Mouse (Mus musculus): ENCODE results near the gene Nr2e1. TPM values are rescaled to one million over a fixed set of nuclear protein-coding genes. Genes with fewer than 3 reads are reported as not detected.

Gene Nr2e1
- not detected in 2 replicates for polyA plus RNA-seq (2012; rRNA removed)

DNA sequence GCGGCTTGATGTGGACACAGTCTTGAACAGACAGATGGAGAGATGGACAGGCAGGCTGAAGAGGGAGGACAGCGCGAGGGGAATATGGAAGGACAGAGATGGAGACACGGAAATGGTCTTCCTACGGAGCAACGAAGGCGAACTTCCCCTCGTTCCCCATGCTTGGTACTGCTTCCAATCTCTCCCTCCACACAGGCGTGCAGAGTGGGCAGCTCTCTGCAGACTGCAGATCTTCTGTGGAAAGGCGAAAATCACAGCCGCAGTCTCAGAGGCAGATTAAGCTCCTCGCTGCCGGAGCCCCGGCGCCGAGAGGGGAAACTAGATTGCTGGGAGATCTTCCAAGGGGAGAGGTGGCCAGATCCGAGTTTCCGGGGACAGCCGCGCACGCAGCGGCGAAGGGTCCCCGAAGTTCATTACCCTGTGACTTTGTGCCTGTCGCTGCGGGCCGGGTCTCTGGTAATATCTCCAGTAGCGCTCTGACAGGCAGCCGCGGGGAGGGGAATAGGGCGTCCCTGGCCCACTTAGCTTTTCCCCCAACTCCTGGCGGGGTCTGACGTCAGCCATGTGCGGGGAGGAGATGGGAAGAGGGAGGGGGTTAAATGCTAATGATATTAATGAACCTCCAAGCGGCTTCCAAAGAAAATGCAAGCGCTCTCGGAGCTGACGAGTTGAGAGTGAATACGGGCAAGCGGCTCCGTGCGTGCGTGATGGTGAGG is at the start of gene Nr2e1, which contains the start of gene Ostm1:
Gene Nr2e1, minus strand, starts transcription at position 476 of the 716 bp plus-strand sequence.
Gene Ostm1, plus strand, starts transcription at position 666 of the 716 bp plus-strand sequence.
- DNase-seq (ENCODE audit: low spot score), result no peak

DNA sequence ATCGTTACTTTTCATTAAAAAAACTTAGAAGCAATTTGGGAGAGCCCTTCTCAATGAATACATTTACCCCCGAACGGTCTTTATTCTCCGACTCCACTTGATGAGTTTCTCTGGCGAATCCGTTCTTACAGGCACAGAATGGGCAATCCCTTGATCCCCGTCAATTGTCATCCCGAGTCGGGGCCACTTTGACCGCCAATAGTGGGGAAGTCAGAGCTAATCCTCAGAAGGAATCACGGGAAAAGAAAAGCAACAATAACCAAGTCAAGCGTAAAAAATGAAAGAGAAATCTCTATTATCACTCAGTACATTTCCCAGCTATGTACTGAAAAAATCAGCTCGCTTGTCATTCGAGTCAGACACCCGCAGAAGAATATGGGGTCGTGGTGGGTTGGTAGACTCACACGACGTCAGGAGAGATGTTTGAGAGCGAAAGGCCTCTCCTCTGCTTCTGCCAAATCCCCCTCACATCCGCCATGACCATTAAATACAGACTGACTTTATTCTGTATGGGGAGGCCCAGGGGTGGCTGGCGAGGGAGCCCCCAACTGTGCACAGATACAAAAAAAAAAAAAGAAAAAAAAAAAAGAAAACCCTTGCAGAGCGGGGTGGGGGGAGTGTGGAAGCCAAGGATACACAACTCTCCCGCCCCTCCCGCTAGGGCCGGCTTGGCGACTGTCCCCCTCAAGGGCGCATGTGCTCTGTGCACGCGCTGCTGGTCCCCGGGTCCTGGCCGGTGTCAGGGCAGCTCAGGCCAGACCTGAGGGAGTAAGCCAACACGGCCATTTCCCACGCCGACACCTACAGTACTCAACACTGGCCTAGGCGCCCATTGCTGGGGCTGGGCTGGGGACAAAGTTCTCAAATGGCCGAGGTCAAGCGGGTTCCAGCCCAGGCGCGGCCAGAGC is 49.3 kb upstream of the Nr2e1 start:
- no peak for DNase-seq (ENCODE audit: low spot score)

DNA sequence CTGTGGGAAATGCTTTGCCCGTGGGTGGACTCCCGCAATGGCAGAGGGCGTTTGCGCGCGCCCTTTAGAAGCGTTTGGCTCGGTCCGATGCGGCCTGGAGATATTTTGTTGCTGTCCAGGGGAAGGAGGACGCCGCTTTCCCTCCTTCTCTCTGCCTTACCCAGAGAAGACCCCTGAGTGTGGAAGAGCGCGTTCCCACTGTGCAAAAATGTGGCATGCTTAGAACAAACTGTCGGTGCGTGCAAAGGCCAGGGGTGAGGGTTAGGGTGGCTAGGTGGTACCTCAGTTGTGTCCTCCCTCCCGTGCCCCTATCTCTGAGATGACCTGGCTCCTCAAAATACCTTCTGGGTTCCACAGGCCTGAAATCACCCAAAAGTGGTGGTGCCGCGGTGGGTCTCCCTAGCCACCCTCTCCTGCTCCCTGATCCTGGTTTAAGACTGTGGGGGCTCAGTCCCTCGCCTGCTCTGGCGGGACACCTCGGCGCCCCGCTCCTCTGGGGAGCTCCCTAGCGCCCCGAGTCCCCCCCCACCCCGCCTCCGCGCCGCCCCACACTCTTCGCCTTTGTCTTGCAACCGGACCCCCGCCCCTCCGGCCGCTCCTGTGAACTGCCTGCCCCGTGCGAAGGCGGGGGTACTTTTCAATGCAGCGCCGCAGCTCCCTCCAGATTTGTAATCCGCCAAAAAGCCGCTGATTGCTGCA is 48.5 kb upstream of the Nr2e1 start:
- no peak for DNase-seq (ENCODE audit: low spot score)

DNA sequence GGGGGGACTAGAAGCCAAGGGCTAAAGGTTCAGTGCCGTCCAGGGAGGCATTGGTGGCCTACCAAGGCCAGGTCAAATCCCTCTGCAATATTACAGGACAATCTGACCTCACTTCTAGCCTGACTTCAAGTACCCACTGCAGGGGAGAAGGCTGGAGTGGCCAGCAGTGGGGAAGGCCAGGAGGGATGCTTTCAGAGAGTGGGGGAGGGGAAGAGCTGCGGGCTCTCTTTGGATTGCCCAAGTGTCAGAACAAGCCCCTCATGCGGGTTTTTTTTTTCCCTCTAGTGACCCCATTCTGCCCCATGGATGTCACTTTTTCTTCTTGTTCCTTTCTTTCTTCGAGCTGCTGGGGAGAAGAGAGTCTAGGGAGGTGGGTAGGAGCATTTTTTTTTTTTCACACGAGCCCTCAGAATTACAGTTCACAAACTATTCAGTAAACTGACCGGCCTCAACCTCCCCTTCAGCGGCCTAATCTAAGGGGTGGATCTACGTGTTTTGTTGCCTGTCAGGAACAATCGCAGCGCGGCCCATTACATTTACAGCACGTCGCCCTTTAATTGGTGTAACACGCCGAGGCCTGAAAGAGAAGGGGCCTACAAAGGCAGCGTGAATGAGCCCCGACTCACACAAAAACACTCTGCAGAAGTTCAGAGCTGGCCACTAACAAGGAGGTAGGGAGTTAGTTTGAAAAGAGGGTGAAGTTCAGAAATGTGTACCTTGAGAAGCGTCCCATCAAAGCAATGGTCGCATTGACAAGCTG is 47.3 kb upstream of the Nr2e1 start:
- DNase-seq (ENCODE audit: low spot score), result no peak

DNA sequence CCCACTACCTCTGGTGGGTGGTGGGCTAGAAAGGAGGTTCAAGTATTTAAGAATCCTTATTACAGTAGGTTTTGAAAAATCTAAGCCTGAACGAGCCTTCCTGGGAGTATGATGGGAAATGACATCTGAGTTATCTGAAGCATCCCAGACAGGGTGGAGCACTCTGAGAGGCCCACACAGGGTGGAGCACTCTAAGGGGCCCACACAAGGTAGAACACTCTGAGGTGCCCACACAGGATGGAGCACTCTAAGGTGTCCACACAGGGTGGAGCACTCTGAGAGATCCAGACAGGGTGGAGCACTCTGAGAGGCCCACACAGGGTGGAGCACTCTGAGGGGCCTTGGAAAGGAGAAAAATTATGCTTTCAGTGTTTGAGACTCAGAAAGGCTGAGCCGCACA is 42.5 kb upstream of the Nr2e1 start:
- no peak for DNase-seq (ENCODE audit: low spot score)

DNA sequence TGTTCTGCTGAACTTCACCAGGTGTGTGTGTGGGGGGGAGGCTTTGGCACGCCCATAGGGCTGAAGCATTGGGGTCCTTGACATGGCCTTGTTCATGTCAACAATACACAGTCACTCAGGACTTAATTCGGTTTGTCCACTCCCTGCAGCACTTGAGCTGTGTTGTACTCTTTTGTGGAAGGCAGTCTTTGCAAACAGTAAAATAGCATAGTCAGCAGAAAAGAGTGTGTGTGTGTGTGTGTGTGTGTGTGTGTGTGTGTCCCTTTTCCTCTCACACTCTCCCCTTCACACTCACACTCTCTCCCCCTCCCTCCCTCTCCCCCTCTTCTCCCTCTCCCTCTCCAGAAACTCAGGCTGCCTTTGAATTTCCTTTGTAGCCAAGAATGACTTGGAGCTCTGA is 34.9 kb upstream of the Nr2e1 start:
- DNase-seq (ENCODE audit: low spot score), result no peak

DNA sequence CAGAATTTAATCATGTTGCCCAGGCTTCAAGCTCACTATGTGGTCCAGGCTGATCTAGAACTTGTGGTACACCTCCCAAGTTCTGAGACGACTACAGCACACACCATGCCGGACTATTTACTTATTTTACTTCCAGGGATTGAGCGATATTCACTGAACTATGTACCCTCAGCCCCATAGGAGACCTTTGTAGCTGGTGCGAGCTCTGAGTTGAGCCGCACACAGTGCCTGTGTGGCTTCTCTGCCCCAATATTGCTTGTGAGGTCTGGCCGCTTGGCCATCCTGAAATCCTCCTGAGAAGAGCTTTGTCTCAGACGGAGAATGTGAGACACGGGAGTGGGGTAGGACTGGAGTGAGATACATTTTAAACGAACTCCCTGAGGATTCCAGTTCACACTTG is 31.3 kb upstream of the Nr2e1 start:
- DNase-seq (ENCODE audit: low spot score), result no peak

DNA sequence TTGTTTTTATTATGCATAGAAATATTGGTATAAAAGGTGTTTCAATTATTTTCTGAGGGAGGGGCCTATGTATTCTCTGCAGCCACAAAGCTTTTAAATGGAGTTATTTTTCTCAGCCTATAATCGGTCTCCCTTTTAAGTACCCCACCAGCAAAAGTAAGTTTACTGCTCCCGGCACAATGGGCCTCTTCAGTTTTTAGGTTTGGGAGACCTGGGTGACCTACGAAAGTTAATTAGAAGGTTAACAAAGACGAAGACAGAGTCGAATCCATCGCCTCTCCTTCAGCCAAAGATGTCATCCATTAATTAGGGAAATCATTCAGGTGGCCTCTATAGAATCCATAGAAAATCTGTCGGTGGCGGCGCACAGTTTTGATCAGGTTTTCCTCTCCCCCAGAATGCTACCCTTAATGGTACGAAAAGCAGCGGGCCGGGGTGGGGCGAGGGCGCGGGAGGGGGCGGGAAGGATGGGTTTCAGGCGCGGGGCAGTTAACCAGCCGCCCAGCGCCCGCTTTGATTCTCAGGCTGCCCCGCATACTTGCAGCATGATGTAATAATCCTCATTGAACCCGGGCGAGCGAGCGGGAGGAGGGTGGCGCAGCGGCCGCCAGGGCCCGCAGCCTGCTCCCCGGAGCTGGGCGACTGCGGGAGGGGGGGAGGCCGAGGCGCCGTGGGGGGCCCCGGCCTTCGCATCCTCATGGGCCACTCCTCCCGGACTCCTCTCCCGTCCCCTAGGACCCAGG is 30.4 kb upstream of the Nr2e1 start:
- DNase-seq (ENCODE audit: low spot score), result no peak

DNA sequence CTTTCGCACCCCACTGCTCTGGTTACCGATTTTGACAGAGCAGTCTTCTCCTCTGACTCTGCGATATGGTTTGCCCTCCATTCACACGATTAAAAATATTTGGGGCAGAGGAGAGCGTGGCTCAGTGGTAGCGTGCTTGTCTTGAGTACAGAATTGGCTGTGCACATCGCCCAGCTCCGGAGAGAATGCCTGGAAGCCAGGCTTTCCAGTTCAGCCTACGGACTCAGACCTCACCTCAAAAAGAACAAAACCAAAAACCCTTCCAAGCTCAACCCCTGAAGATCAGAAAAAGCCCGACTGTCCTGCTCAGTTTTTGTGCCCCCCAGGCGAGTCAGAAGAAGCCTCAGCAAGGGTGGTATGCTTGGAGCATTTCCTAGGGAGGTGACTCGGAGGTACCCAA is 29.6 kb upstream of the Nr2e1 start:
- DNase-seq (ENCODE audit: low spot score), result no peak

DNA sequence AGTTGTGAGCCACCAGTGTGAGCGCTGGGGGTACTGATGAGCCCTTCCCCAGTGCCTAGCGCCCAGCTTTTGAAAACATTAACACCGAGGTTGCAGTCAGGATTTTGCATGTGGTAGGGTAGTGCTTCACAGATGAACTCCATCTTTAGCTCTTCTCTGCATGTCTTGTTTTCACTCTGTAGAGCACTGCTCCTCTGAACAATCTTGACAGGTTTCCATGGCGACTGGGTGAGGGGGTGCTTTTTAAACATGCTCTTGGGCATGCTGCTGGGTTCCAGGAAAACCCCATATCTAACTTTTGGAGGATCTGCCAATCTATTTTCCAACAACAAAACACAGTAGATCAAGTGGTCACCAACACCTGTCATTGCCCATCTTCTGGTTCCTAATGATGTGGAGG is 23.3 kb upstream of the Nr2e1 start:
- DNase-seq (ENCODE audit: low spot score), result no peak

DNA sequence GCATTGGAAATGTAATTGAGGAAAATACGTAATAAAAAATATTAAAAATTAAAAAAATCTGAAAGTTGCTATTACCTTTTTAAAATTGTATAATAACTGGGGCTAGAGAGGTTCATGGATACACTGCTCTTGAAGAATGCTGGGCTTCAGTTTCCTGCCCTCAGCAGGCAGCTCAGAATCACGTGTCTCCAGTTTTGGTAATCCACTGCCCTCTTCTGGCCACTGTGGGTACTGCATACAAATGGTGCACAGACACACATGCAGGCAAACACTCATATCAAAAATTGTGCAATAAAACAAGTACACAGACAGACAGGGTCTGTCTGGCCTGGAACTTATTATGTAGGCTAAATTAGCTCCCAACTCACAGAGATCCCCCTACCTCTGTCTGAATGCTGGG is 21.4 kb upstream of the Nr2e1 start:
- DNase-seq (ENCODE audit: low spot score), result no peak

DNA sequence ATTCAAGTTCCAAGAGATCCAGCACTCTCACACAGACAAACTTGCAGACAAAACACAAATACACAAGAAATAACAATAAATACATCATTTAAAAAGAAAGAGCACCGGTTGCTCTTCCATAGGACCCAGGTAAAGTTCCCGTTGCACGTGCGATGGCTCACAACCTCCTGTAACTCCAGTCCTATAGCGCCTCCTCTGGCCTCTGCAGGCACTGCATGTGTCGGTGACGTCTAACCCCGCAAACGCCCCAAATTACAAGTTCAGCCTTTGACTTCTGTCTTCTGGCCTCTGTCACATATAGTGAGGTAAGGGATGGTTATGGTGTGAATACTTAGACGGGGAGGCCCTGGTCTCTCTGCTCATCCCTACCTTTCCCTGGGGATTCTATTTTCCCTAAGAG is 18.1 kb upstream of the Nr2e1 start:
- DNase-seq (ENCODE audit: low spot score), result no peak

DNA sequence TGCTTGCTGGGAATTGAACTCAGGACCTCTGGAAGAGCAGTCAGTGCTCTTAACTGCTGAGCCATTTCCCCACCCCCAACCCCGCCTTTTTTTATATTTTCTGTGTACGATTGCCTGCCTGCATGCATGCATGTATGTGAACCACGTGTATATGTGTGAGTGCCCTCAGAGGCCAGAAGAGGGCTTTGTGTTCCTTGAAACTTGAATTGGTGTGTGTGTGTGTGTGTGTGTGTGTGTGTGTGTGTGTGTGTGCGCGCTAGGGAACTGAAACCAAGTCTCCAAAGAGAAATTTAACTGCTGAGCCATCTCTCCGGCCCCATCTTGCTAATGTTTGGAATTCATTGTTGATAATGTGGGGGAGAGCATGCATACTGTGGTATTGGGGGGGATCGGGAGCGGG is 15.2 kb upstream of the Nr2e1 start:
- DNase-seq (ENCODE audit: low spot score), result no peak

DNA sequence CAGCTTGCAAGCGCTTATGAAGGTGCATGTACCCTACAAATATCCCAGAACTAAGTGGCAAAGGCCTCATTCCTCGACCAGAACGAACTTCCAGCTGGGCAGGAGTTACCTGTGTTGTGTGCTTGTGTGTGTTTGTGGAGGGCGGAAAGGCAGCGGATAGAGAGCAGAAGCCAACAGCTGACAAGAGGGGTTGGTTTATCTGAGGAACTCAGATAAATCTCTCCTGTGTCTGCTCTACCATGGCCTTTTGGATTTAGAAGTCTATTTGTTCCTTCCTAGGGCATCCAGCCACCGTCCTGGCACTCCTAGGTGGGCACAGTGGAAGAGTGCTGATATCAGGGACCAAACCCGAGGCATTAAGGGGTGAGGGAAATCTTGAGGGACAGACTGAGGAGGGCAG is 9.8 kb upstream of the Nr2e1 start:
- DNase-seq (ENCODE audit: low spot score), result no peak

DNA sequence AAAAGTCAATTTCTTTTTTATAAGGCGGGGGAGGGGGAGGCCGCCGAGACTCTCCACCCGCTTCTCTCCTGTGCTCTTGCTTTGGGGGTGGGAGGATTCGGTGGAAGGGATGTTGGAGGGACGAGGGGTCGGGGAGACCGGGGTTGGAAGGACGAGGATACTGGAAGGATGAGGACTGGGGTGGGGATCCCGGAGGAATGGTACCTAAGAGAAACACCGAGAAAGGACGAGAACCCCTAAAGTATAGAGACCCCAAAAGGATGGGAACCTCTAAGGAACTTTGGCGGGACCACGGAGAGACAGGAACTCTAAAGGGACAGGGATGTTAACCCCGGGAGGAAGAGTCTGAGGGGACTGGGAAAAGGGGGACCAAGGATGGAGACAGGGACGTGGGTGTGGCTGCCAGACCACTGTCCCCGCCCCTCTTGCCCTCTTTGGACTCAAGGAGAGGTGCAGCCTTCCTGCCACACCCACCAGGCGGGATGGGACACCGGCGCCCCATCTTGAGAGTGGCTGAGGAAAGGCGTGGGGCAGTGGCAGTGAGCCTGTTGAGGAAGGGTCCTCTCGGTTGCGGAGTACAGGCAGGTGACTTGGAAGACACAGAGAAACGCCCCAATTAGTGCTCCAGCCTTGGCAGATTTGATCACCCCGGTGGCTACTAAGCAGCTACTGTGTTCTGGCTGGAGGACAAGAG is 8.7 kb upstream of the Nr2e1 start:
- no peak for DNase-seq (ENCODE audit: low spot score)

DNA sequence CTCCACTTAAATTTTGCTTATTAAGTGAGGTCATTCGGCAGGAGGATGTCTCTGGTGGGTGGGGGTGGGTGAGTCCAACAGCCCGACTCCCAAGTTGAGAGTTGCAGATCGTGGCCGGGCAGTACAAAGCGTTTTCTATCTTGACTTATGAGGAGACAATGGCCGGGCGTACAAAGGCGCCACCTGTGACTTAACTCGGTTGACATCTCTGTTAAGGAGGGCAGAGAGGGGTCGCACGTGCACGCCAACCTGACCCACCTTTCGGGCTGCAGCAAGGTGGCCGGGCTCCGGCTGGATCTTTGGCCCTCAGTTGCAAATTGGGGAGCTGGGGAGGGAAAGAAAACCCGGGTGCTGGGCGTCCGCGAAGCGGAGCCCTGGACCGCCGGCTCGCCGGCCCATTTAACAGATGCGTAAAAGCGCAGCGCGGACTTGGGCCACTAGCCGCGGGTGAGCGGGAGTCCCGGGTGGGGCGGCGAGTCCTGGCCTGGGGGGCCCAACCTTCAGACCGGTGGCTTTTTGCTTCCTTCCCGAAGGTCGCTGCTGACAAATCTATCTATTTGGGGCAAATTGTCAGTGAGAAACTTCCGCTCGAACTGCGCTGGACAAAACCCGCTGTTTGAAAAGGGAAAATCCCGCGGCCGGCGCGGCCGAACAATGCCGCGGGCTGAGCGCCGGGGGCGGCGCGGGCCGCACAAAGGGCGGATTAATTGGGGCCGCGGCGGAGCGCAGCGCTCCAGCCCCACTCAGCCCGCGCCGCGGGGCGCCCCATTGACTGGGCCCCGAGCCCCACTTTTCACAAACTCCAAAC is 8.0 kb upstream of the Nr2e1 start:
- no peak for DNase-seq (ENCODE audit: low spot score)

DNA sequence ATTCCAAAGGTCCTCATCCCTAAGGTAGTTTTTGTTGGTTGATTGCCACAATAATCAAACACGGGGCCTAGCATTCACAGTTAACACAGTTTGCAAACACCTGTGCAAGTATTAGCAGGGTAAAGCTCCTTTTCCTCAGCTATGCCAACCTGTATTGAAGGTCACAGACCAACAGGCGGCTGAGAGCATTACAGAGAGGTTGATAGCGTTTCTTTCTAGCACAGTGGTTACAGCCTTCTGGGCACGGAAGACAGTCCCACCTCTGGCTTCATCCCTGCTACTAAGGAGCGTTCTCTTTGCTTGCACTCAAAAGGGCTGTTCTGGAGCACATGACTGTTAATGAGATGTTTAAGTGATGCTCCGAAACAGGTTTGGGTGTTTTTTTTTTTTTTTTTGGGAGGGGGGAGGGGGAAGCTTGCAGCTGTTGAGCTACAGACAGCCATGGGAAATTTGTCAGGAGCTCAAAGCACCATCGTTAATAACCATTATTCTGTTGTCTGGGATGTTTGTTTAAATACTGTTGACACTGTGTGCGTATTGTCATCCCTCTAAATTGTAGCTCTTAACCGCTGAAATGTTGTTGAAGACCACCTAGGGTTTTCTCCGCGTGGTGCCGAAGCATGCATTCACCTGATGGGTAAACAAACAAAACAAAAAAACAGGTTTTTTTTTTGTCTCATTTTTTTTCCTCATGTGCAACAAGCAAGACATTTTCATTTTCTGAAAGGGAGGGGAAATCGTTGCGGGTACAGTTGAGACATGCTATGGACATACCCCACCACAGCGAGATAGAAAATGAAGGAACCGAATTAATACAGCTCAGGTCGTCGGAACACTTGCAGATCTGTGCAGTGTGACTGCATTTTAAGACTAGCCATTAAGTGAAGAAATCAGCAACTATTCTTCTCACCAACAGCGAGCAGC is 7.1 kb upstream of the Nr2e1 start:
- no peak for DNase-seq (ENCODE audit: low spot score)

DNA sequence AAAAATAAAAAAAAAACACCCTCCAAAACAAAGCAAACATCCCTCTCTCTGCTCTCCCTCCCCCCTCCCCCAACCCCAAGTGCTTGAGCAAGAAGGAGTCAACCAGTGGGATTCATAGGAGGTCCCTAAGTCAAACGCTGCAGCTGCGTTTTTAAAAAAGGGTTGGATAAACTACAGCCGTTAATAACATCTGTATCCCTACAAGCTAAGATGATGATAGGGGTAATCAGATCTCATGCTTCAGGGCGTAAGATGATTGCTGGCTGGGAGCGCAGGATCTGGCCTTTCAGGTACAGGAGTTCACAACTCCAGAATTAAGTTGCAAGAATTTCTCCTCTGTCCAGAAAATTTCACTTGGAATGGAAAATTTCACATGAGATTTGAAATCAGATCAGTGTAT is 6.1 kb upstream of the Nr2e1 start:
- no peak for DNase-seq (ENCODE audit: low spot score)

All from urinary bladder, adult 2 months (tissue).